Mouse (Mus musculus): ENCODE measurements at regions not wholly inside any gene's neighbourhood (a gene's known extent, or its start where the extent isn't known, plus 50 kb on each side); places are given as distances from the start of the nearest gene placed in this dataset.

GRCm38 (mm10) chr9:57325962-57326361 is 63.5 kb upstream of the 1700017B05Rik start:
- no peaks in the 10 kb centered on the region for H3K36me3 ChIP-seq (ENCODE audit: insufficient read depth, low read length)

DNA sequence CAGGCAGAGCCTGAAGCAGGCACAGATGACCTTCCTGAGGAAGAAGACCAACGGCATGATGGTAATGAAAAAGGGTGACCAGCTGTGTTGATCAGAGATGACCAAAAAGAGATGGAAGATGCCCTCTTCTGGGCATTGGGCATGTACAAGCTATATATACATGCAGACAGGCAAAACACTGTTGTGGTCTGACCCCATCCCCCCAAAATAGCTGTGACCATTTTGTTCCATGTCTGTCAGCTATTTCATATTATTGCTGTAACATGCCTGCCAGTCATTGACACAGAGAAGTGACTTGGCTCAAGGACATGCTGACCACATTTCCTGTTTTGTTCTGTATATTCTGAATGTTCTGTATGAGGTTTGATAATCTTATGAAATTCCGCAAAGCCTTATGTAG is 56.6 kb upstream of the 1700017B05Rik start:
- H3K9me3 ChIP-seq (replicated peaks; ENCODE audit: low read length): no peaks in the 10 kb centered on the region
- no peaks in the 10 kb centered on the region for H3K27me3 ChIP-seq (ENCODE audit: insufficient read depth, low read length)
- DNase-seq (ENCODE audit: low spot score) (no peak), ATAC-seq (replicated peaks; ENCODE audit: low FRiP score, low read depth) (no peak)
- H3K4me2 ChIP-seq (ENCODE audit: low read length): no peak overlapping the region
- no peaks in the 10 kb centered on the region for H3K4me1 ChIP-seq (replicated peaks; ENCODE audit: insufficient read depth, low read length)
- 51% methylated on average over 2 of the region's 2 CpGs for whole genome bisulfite sequencing
- H3K36me3 ChIP-seq (ENCODE audit: insufficient read depth, low read length): no peaks in the 10 kb centered on the region
- no peak overlapping the region for H3K27ac ChIP-seq
- TF ChIP-seq CTCF (IDR thresholded peaks at IDR 0.05; ENCODE audit: low read depth): no peak
- no peak overlapping the region for H3K4me3 ChIP-seq (replicated peaks; ENCODE audit: low read depth, low read length)
- H3K9ac ChIP-seq (ENCODE audit: low read depth, low read length): no peak overlapping the region

More at GRCm38 (mm10) chr9:57325962-57326361, 63.5 kb upstream of the 1700017B05Rik start:
- H3K27me3 ChIP-seq (ENCODE audit: insufficient read depth, low read length): no peaks in the 10 kb centered on the region
- no peak for ATAC-seq (replicated peaks; ENCODE audit: low FRiP score, low read depth)
- TF ChIP-seq CTCF (IDR thresholded peaks at IDR 0.05; ENCODE audit: low read depth): no peak
- H3K4me2 ChIP-seq (ENCODE audit: low read length): no peak overlapping the region
- no peaks in the 10 kb centered on the region for H3K9me3 ChIP-seq (replicated peaks; ENCODE audit: low read length)
- no peak overlapping the region for H3K9ac ChIP-seq (ENCODE audit: low read depth, low read length)
- DNase-seq (ENCODE audit: low spot score): no peak
- H3K4me1 ChIP-seq (replicated peaks; ENCODE audit: insufficient read depth, low read length): no peaks in the 10 kb centered on the region
- H3K27ac ChIP-seq: no peak overlapping the region
- no peak overlapping the region for H3K4me3 ChIP-seq (replicated peaks; ENCODE audit: low read depth, low read length)

- Histone ChIP-seq H3K4me1 (replicated peaks; ENCODE audit: insufficient read depth, low read length) (no peaks in the 10 kb centered on the region), H3K27me3 (ENCODE audit: insufficient read depth, low read length) (no peaks in the 10 kb centered on the region), H3K9me3 (replicated peaks; ENCODE audit: low read length) (no peaks in the 10 kb centered on the region), H3K4me2 (ENCODE audit: low read length) (no peak overlapping the region), H3K27ac (no peak overlapping the region), H3K36me3 (ENCODE audit: insufficient read depth, low read length) (no peaks in the 10 kb centered on the region), H3K9ac (ENCODE audit: low read depth, low read length) (no peak overlapping the region), H3K4me3 (replicated peaks; ENCODE audit: low read depth, low read length) (no peak overlapping the region)
- WGBS: 69% methylated on average over 13 of the region's 13 CpGs
- DNase-seq (ENCODE audit: low spot score): peak; percentile 10
- ATAC-seq (replicated peaks; ENCODE audit: low FRiP score, low read depth): no peak
- no peak for TF ChIP-seq CTCF (IDR thresholded peaks at IDR 0.05; ENCODE audit: low read depth)
Observed at GRCm38 (mm10) chr9:57317531-57318201, 55.3 kb upstream of the 1700017B05Rik start.

DNA sequence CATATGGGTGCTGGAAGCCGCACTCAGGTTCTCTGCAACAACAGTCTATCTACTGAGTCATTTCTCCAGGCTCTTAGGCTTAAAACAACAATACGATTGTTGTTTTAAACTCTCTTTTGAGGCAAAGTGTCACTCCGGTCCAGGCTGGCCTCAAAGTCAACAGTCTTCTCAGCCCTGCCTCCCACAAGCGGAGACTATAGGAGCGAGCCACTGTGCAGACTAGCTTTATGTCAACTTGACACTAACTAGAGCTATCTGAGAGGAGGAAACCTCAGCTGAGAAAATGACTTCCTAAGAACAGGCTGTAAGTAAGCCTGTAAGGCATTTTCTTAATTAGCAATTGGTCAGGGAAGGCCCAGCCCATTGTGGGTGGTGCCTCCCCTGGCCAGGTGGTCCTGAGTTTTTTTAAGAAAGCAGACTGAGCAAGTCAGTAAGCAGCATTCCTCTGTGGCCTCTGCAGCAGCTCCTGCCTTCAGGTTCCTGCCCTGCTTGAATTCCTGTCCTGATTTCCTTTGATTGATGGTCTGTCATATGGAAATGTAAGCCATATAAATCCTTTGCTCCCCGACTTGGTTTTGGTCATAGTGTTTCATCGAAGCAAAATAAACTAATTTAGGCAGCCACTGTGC is 52.7 kb upstream of the 1700017B05Rik start:
- ATAC-seq (replicated peaks; ENCODE audit: low FRiP score, low read depth) (no peak), DNase-seq (ENCODE audit: low spot score) (peak; percentile 38)
- no peak for TF ChIP-seq CTCF (IDR thresholded peaks at IDR 0.05; ENCODE audit: low read depth)
- Histone ChIP-seq H3K4me1 (replicated peaks; ENCODE audit: insufficient read depth, low read length) (no peaks in the 10 kb centered on the region), H3K4me2 (ENCODE audit: low read length) (no peak overlapping the region), H3K27ac (no peak overlapping the region), H3K4me3 (replicated peaks; ENCODE audit: low read depth, low read length) (no peak overlapping the region), H3K9ac (ENCODE audit: low read depth, low read length) (no peak overlapping the region), H3K27me3 (ENCODE audit: insufficient read depth, low read length) (no peaks in the 10 kb centered on the region), H3K9me3 (replicated peaks; ENCODE audit: low read length) (no peaks in the 10 kb centered on the region), H3K36me3 (ENCODE audit: insufficient read depth, low read length) (no peaks in the 10 kb centered on the region)
- WGBS: 45% methylated on average over 7 of the region's 7 CpGs

DNA sequence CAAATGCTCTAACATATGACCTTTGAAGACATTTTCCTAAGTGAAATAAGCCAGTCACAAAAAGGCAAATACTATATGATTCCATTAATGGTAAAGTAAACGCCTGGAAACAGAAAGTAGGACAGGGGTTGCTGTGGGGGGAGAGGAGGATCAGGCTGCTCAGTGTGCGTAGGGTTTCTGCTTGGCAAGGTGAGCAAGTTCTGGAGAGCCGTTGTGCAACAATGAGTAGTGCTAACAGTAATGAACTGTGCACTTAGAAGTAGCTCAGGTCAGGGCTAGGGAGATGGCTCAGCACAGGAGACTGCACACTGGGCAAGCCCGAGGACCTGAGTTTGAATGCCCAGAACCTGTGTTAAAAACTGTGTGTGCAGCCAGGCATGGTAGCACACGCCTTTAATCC is 51.5 kb upstream of the 1700017B05Rik start:
- no peaks in the 10 kb centered on the region for H3K9me3 ChIP-seq (replicated peaks; ENCODE audit: low read length)
- H3K36me3 ChIP-seq (ENCODE audit: insufficient read depth, low read length): no peaks in the 10 kb centered on the region
- TF ChIP-seq CTCF (IDR thresholded peaks at IDR 0.05; ENCODE audit: low read depth): no peak
- no peaks in the 10 kb centered on the region for H3K27me3 ChIP-seq (ENCODE audit: insufficient read depth, low read length)
- H3K9ac ChIP-seq (ENCODE audit: low read depth, low read length): no peak overlapping the region
- no peak overlapping the region for H3K4me2 ChIP-seq (ENCODE audit: low read length)
- no peak overlapping the region for H3K4me3 ChIP-seq (replicated peaks; ENCODE audit: low read depth, low read length)
- no peak for ATAC-seq (replicated peaks; ENCODE audit: low FRiP score, low read depth)
- no peak for DNase-seq (ENCODE audit: low spot score)
- no peak overlapping the region for H3K27ac ChIP-seq
- WGBS: 86% methylated on average over 5 of the region's 5 CpGs
- H3K4me1 ChIP-seq (replicated peaks; ENCODE audit: insufficient read depth, low read length): no peaks in the 10 kb centered on the region

DNA sequence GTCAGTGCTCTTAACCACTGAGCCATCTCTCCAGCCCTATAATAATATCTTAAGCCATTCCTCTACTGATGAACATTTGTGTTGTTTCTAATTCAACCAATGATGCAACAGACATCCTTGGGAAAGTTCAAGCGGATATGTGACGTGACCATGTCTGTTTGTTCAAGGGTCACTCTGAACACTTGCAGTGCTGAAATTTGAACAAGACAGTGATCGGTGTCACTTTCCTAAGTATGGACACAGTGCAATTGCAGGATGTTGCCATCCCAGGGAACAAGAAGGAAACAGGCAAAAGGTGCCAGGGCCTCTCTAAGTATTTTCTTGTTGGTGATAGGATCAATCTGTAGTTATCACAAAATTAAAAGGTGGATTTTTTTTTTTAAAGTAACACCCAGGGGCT is 50.1 kb upstream of the 1700017B05Rik start:
- no peak overlapping the region for H3K4me2 ChIP-seq (ENCODE audit: low read length)
- H3K27ac ChIP-seq: no peak overlapping the region
- H3K4me3 ChIP-seq (replicated peaks; ENCODE audit: low read depth, low read length): no peak overlapping the region
- DNase-seq (ENCODE audit: low spot score) (no peak), ATAC-seq (replicated peaks; ENCODE audit: low FRiP score, low read depth) (no peak)
- H3K4me1 ChIP-seq (replicated peaks; ENCODE audit: insufficient read depth, low read length): no peaks in the 10 kb centered on the region
- no peak for TF ChIP-seq CTCF (IDR thresholded peaks at IDR 0.05; ENCODE audit: low read depth)
- H3K9me3 ChIP-seq (replicated peaks; ENCODE audit: low read length): no peaks in the 10 kb centered on the region
- H3K27me3 ChIP-seq (ENCODE audit: insufficient read depth, low read length): no peaks in the 10 kb centered on the region
- H3K9ac ChIP-seq (ENCODE audit: low read depth, low read length): no peak overlapping the region
- WGBS: 93% methylated on average over 3 of the region's 3 CpGs
- H3K36me3 ChIP-seq (ENCODE audit: insufficient read depth, low read length): no peaks in the 10 kb centered on the region

All from kidney, postnatal 0 days (tissue).